Mouse (Mus musculus) G1E (cell line): ENCODE results near the gene Fam196b. TPM values are rescaled to one million over a fixed set of nuclear protein-coding genes. Genes with fewer than 3 reads are reported as not detected.

Source experiments
- ATAC-seq: 2 replicates; pipeline ENCODE4 v1.8.0; 2016; ENCODE audit warnings: mild to moderate bottlenecking; ENCODE audit not compliant: insufficient number of reproducible peaks, poor library complexity, low FRiP score, severe bottlenecking; ENCODE audit errors: extremely low read depth
- DNase-seq: peaks from one replicate; pipeline ENCODE4 v3.0.0; 2012; ENCODE audit warnings: low spot score
- H3K27me3 ChIP-seq: 2 replicates; pipeline ENCODE4 v1.6.1; 2012; ENCODE audit warnings: mild to moderate bottlenecking, low read length, inconsistent platforms; ENCODE audit not compliant: insufficient read depth
- H3K36me3 ChIP-seq: replicated peaks from 2 replicates; pipeline ENCODE3; 2012; ENCODE audit warnings: mild to moderate bottlenecking, inconsistent platforms
- H3K4me1 ChIP-seq: 2 replicates; pipeline ENCODE4 v1.6.1; 2012; ENCODE audit warnings: low read depth, low read length, inconsistent platforms, mixed read lengths; ENCODE audit not compliant: insufficient read depth
- H3K4me3 ChIP-seq: 2 replicates; pipeline ENCODE4 v1.5.1; 2012; ENCODE audit warnings: low read depth, mild to moderate bottlenecking, inconsistent platforms, low read length, moderate library complexity, mixed read lengths
- H3K9me3 ChIP-seq: replicated peaks from 2 replicates; pipeline ENCODE4 v1.6.1; 2012; ENCODE audit warnings: inconsistent platforms
- CTCF ChIP-seq: IDR thresholded peaks from 2 replicates; pipeline ENCODE4 v1.5.1; 2012; ENCODE audit warnings: low read depth, low read length, inconsistent platforms, mixed read lengths
- GATA1 ChIP-seq: IDR thresholded peaks from 2 replicates; pipeline ENCODE4 v1.6.1; 2012; ENCODE audit warnings: borderline replicate concordance, low read length, inconsistent platforms, mixed read lengths
- GATA2 ChIP-seq: IDR thresholded peaks from 2 replicates; pipeline ENCODE4 v1.6.1; 2012; ENCODE audit warnings: low read depth, low read length, inconsistent platforms, borderline replicate concordance
- POLR2AphosphoS5 ChIP-seq: IDR thresholded peaks from 2 replicates; pipeline ENCODE4 v1.6.1; 2012; ENCODE audit warnings: low read depth, low read length, inconsistent platforms; ENCODE audit not compliant: insufficient replicate concordance
- TAL1 ChIP-seq: conservative IDR thresholded peaks from 2 replicates; pipeline ENCODE4 v1.6.1; 2012; ENCODE audit warnings: low read depth, low read length, inconsistent platforms, mixed read lengths
- polyA plus RNA-seq: library from polyadenylated mRNA; stranded (reverse); fragments of >175 nt; gene quantifications from 2 replicates; pipeline ENCODE4 v1.2.3, GENCODE M21; 2012
- total RNA-seq, 2 experiments: library from RNA; stranded (forward) in 1 of 2; stranded (reverse) in 1 of 2; fragments of 200-1000 nt in 1 of 2; fragments of >200 nt in 1 of 2; fragmentation: Nextera tagmentation in 1 of 2; gene quantifications; 2 replicates each; pipeline ENCODE4 v1.2.3; 2014 to 2017

Fam196b gene
- total and polyA plus RNA-seq, 3 experiments: 0.11 TPM; not detected in 2

GRCm38 (mm10) chr11:34468571-34468970 is 153.9 kb downstream of the Fam196b start:
- Histone ChIP-seq H3K27me3 (no peaks in the 10 kb centered on the region), H3K9me3 (peaks cover 37% of the 10 kb centered on the region), H3K4me1 (no peaks in the 10 kb centered on the region), H3K4me3 (no peak overlapping the region), H3K36me3 (no peaks in the 10 kb centered on the region)
- no peak for ATAC-seq
- TF ChIP-seq POLR2AphosphoS5 (no peak), GATA1 (no peak), GATA2 (no peak), CTCF (no peak), TAL1 (no peak)
- no peak for DNase-seq

DNA sequence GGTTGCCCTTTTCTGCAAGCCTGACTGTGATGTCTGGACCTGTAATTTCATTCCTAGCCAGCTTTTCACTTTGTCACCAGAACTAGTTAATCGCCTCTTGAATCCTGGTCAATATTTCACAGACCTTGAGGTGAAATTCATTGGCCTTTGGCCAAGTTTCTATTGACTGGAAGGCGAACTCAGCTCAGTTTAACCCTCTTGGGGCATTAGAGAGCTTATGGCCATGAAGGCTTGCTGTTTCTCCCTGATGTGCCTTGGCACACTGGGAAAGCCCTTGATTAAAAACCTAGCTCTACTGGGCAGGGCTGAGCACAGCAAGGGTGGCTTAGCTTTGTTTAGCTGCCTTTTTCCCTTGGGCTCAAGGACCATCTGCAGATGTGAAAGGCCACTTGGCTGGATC is 155.2 kb downstream of the Fam196b start:
- DNase-seq (no peak), ATAC-seq (no peak)
- Histone ChIP-seq H3K9me3 (peaks cover 35% of the 10 kb centered on the region), H3K4me3 (no peak overlapping the region), H3K36me3 (no peaks in the 10 kb centered on the region), H3K27me3 (no peaks in the 10 kb centered on the region), H3K4me1 (no peaks in the 10 kb centered on the region)
- no peak for TF ChIP-seq GATA1
- no peak for TF ChIP-seq POLR2AphosphoS5
- TF ChIP-seq TAL1: no peak
- no peak for TF ChIP-seq GATA2
- TF ChIP-seq CTCF: no peak

Other genes with a start within 250 kb of the Fam196b start
- gene 4930469K13Rik, start 216.3 kb upstream of the Fam196b start, total RNA-seq (2014; fragmentation: Nextera tagmentation): not detected in 2 replicates
- gene 4930469K13Rik, start 216.3 kb upstream of the Fam196b start, total RNA-seq (2017): 0.17 TPM in 1 of 2 replicates, not detected in the other
- not detected in 2 replicates for gene 4930469K13Rik, start 216.3 kb upstream of the Fam196b start, polyA plus RNA-seq
- not detected in 2 replicates for gene Foxi1, start 106.7 kb upstream of the Fam196b start, total RNA-seq (2014; fragmentation: Nextera tagmentation)
- 0.12 TPM in 1 of 2 replicates, not detected in the other for gene Foxi1, start 106.7 kb upstream of the Fam196b start, total RNA-seq (2017)
- gene Foxi1, start 106.7 kb upstream of the Fam196b start, polyA plus RNA-seq: not detected in 2 replicates